Mouse (Mus musculus) ZHBTc4 (cell line): ENCODE data around the gene Steap3.
"Not testable (repeated sequence)": the region's sequence is repeated elsewhere in the genome, so short reads cannot be mapped to it uniquely, and the experiment has no call there.

Experiments used
- DNase-seq: peaks from one replicate; pipeline ENCODE4 v3.0.0-alpha.2; 2011; ENCODE audit warnings: low read depth, low spot score

The Steap3 gene

GRCm38 (mm10) chr1:120272605-120273004, at the start of gene Steap3:
Steap3 (minus strand) TSS chr1:120272705.
- DNase-seq, result no peak

GRCm38 (mm10) chr1:120321270-120322021, 48.9 kb upstream of the Steap3 start:
- no peak for DNase-seq

GRCm38 (mm10) chr1:120305801-120306200, 33.3 kb upstream of the Steap3 start:
- DNase-seq, result no peak

- peak; percentile 23 for DNase-seq
Measured at GRCm38 (mm10) chr1:120296936-120297335, 24.4 kb upstream of the Steap3 start.

GRCm38 (mm10) chr1:120293803-120294202, 21.3 kb upstream of the Steap3 start:
- no peak for DNase-seq

- DNase-seq, result no peak
Measured at GRCm38 (mm10) chr1:120291709-120292108, 19.2 kb upstream of the Steap3 start.

- no peak for DNase-seq
Measured at GRCm38 (mm10) chr1:120289843-120290242, 17.3 kb upstream of the Steap3 start.

- no peak for DNase-seq
Measured at GRCm38 (mm10) chr1:120287679-120288078, 15.2 kb upstream of the Steap3 start.

- not testable (repeated sequence) for DNase-seq
Measured at GRCm38 (mm10) chr1:120276058-120276457, 3.6 kb upstream of the Steap3 start.

- DNase-seq, result no peak
Measured at GRCm38 (mm10) chr1:120275224-120275623, 2.7 kb upstream of the Steap3 start.

GRCm38 (mm10) chr1:120270882-120271281, 1.6 kb downstream of the Steap3 start:
- no peak for DNase-seq

GRCm38 (mm10) chr1:120270115-120270514, 2.4 kb downstream of the Steap3 start:
- no peak for DNase-seq

- DNase-seq, result no peak
Measured at GRCm38 (mm10) chr1:120267631-120268030, 4.9 kb downstream of the Steap3 start.

- DNase-seq, result peak; percentile 90
Measured at GRCm38 (mm10) chr1:120266460-120266859, 6.0 kb downstream of the Steap3 start.

- peak; percentile 95 for DNase-seq
Measured at GRCm38 (mm10) chr1:120264861-120265686, 7.4 kb downstream of the Steap3 start.

- DNase-seq, result no peak
Measured at GRCm38 (mm10) chr1:120263226-120263625, 9.3 kb downstream of the Steap3 start.

- no peak for DNase-seq
Measured at GRCm38 (mm10) chr1:120261166-120261565, 11.3 kb downstream of the Steap3 start.

GRCm38 (mm10) chr1:120259249-120259648, 13.3 kb downstream of the Steap3 start:
- DNase-seq, result no peak

GRCm38 (mm10) chr1:120258744-120259143, 13.8 kb downstream of the Steap3 start:
- DNase-seq, result peak; percentile 29

- DNase-seq, result no peak
Measured at GRCm38 (mm10) chr1:120258245-120258644, 14.3 kb downstream of the Steap3 start.

- no peak for DNase-seq
Measured at GRCm38 (mm10) chr1:120253751-120254150, 18.8 kb downstream of the Steap3 start.

- peak; percentile 55 for DNase-seq
Measured at GRCm38 (mm10) chr1:120252519-120253160, 19.9 kb downstream of the Steap3 start.
